ENCODE assay signal across 17 mouse cellular contexts in genomic region chr15:81577743-81578165, GRCm38 (mm10). TPM values are rescaled to one million over a fixed set of nuclear protein-coding genes. Genes with fewer than 3 reads are reported as not detected.
DNase-seq lines count a peak whose midpoint lies in the region; ATAC-seq lines count a peak whose summit lies in the region.
"Had no signal": no experiment of that assay in that cellular context is flagged by ENCODE, and none has a peak within 500 bp of the region (broad histone marks: within the 10 kb centered on the region; RNA-seq: fewer than 3 reads in every experiment).

No protein-coding gene starts in this region.

- no peaks in the 10 kb centered on the region for H3K9me3 ChIP-seq in heart, embryonic 12.5 days (replicated peaks)
- no peaks in the 10 kb centered on the region for H3K9me3 ChIP-seq in erythroblast, embryonic 14.5 days (ENCODE audit: control insufficient read depth, low read length)
- no peaks in the 10 kb centered on the region for H3K9me3 ChIP-seq in liver, embryonic 16.5 days (replicated peaks; ENCODE audit: control insufficient read depth, low read length)
- H3K9me3 ChIP-seq in neural tube, embryonic 15.5 days (replicated peaks), result no peaks in the 10 kb centered on the region
- H3K9me3 ChIP-seq: forebrain, embryonic 13.5 days; hindbrain, embryonic 13.5 days had no signal

- no peaks in the 10 kb centered on the region for H3K36me3 ChIP-seq in heart, embryonic 12.5 days
- H3K36me3 ChIP-seq in erythroblast, embryonic 14.5 days (ENCODE audit: control insufficient read depth), result no peaks in the 10 kb centered on the region
- no peaks in the 10 kb centered on the region for H3K36me3 ChIP-seq in liver, embryonic 16.5 days (ENCODE audit: control insufficient read depth, insufficient read depth)
- H3K36me3 ChIP-seq in neural tube, embryonic 15.5 days, result no peaks in the 10 kb centered on the region
- H3K36me3 ChIP-seq: hindbrain, embryonic 13.5 days had no signal

- H3K9ac ChIP-seq in heart, embryonic 12.5 days, result no peak overlapping the region
- H3K9ac ChIP-seq in liver, embryonic 16.5 days (ENCODE audit: low read depth, low read length), result 0 out of 2 replicates have a peak overlapping the region, but pooled peaks have one; percentile 5
- no peak overlapping the region for H3K9ac ChIP-seq in neural tube, embryonic 15.5 days (replicated peaks)
- H3K9ac ChIP-seq: forebrain, embryonic 13.5 days; hindbrain, embryonic 13.5 days; lung, embryonic 14.5 days had no signal

- peaks cover 5% of the 10 kb centered on the region for H3K4me1 ChIP-seq in heart, embryonic 12.5 days (replicated peaks)
- H3K4me1 ChIP-seq in erythroblast, embryonic 14.5 days (ENCODE audit: control insufficient read depth), result peaks cover 38% of the 10 kb centered on the region
- H3K4me1 ChIP-seq in liver, embryonic 16.5 days (ENCODE audit: control insufficient read depth, low read depth, low read length), result peaks cover 14% of the 10 kb centered on the region
- H3K4me1 ChIP-seq in neural tube, embryonic 15.5 days, result no peaks in the 10 kb centered on the region
- H3K4me1 ChIP-seq: hindbrain, embryonic 13.5 days had no signal

- H3K27ac ChIP-seq in heart, embryonic 12.5 days (ENCODE audit: poor library complexity, severe bottlenecking), result no peak overlapping the region
- H3K27ac ChIP-seq in liver, embryonic 16.5 days (ENCODE audit: low read length), result peak overlapping the region; percentile 68
- H3K27ac ChIP-seq in neural tube, embryonic 15.5 days (replicated peaks), result no peak overlapping the region
- H3K27ac ChIP-seq: forebrain, embryonic 13.5 days; hindbrain, embryonic 13.5 days had no signal

- no peak for ATAC-seq in heart, embryonic 12.5 days (ENCODE audit: insufficient number of reproducible peaks, low FRiP score)
- peak; percentile 96 for ATAC-seq in liver, embryonic 16.5 days (ENCODE audit: low read depth)
- no peak for ATAC-seq in neural tube, embryonic 15.5 days (ENCODE audit: low FRiP score)
- ATAC-seq: activated CD4-positive, CD25-positive, alpha-beta regulatory T cell, adult 4 months had no signal

- 87% methylated on average over 7 of the region's 7 CpGs for WGBS in heart, embryonic 12.5 days
- WGBS in liver, embryonic 16.5 days (ENCODE audit: insufficient replicate concordance), result 58% methylated on average over 7 of the region's 7 CpGs
- WGBS in neural tube, embryonic 15.5 days, result 95% methylated on average over 7 of the region's 7 CpGs

- no peaks in the 10 kb centered on the region for H3K27me3 ChIP-seq in heart, embryonic 12.5 days (replicated peaks)
- no peaks in the 10 kb centered on the region for H3K27me3 ChIP-seq in erythroblast, embryonic 14.5 days (ENCODE audit: control insufficient read depth)
- H3K27me3 ChIP-seq in liver, embryonic 16.5 days (ENCODE audit: control insufficient read depth, insufficient read depth, low read depth, low read length), result no peaks in the 10 kb centered on the region
- no peaks in the 10 kb centered on the region for H3K27me3 ChIP-seq in neural tube, embryonic 15.5 days (replicated peaks)
- H3K27me3 ChIP-seq: forebrain, embryonic 13.5 days; hindbrain, embryonic 13.5 days had no signal

- peak; percentile 84 for DNase-seq in heart, adult 11 months
- DNase-seq in A20 (ENCODE audit: low read depth, low spot score), result peak; percentile 85
- no peak for DNase-seq in gastrocnemius, adult 18-20 months (ENCODE audit: low spot score)
- no peak for DNase-seq in cerebellum, adult 9-11 months
- DNase-seq: adrenal gland, postnatal 36 days; cerebellum, adult 11 months; kidney, adult 11 months; kidney, postnatal 36 days; lung, embryonic 14.5 days; thymus, adult 18-20 months had no signal

- H3K4me3 ChIP-seq in heart, embryonic 12.5 days, result no peak overlapping the region
- H3K4me3 ChIP-seq in erythroblast, embryonic 14.5 days (replicated peaks), result peak overlapping the region; percentile 57
- H3K4me3 ChIP-seq in liver, embryonic 16.5 days (ENCODE audit: low read depth, low read length), result no peak overlapping the region
- H3K4me3 ChIP-seq in neural tube, embryonic 15.5 days (replicated peaks), result no peak overlapping the region
- H3K4me3 ChIP-seq: forebrain, embryonic 13.5 days; hindbrain, embryonic 13.5 days had no signal

- no peak overlapping the region for H3K4me2 ChIP-seq in heart, embryonic 12.5 days
- H3K4me2 ChIP-seq in liver, embryonic 16.5 days (ENCODE audit: low read depth, low read length), result peak overlapping the region; percentile 42
- no peak overlapping the region for H3K4me2 ChIP-seq in neural tube, embryonic 15.5 days
- H3K4me2 ChIP-seq: forebrain, embryonic 13.5 days; hindbrain, embryonic 13.5 days; lung, embryonic 14.5 days had no signal

RNA-seq across cellular contexts. Expression of gene Ep300, which starts 7.4 kb away (rescaled TPM):
- polyA plus RNA-seq in heart, embryonic 12.5 days (2016; fragmentation: Nextera tagmentation; extraction: Ambion mirVana), result 16.1 and 17.3 TPM in 2 replicates
- 2.2 and 2.4 TPM in 2 replicates for polyA plus RNA-seq in erythroblast, embryonic 14.5 days (2012)
- 5.8 and 7.3 TPM in 2 replicates for polyA plus RNA-seq in liver, embryonic 16.5 days (2015; fragmentation: Nextera tagmentation; extraction: Ambion mirVana)
- 10 to 100 TPM; 41.3 to 43.2 TPM for total RNA-seq in gastrocnemius, adult 18-20 months (2021)
- 20.0 and 23.6 TPM in 2 replicates for polyA plus RNA-seq in neural tube, embryonic 15.5 days (2015; fragmentation: Nextera tagmentation; extraction: Ambion mirVana)

Comparison
In these comparisons a context has a peak if more than half of its experiments do, and no peak if none do; other contexts are left out.
1. DNase-seq: peak in heart, adult 11 months (single experiment) and A20 (single experiment); none in gastrocnemius, adult 18-20 months (single experiment) and cerebellum, adult 9-11 months (single experiment).